Mouse (Mus musculus) limb, embryonic 14.5 days (tissue): ENCODE data around the gene Hspb9. TPM values are rescaled to one million over a fixed set of nuclear protein-coding genes. Genes with fewer than 3 reads are reported as not detected.

Experiments
- ATAC-seq: fragments of 200-750 bp; cut with Nextera tagmentation; 2 replicates; pipeline ENCODE4 v1.8.0; 2017; ENCODE audit warnings: low read depth, moderate number of reproducible peaks, moderate TSS enrichment; ENCODE audit not compliant: low FRiP score
- DNase-seq: peaks from one replicate; pipeline ENCODE4 v3.0.0-alpha.2; 2015; ENCODE audit warnings: low spot score
- H3K27ac ChIP-seq: fragments of 300-500 bp; sonication (generic); replicated peaks from 2 replicates; pipeline ENCODE4 v1.5.1; 2014; ENCODE audit warnings: low read depth, mild to moderate bottlenecking, low read length, moderate library complexity, mixed read lengths
- H3K27me3 ChIP-seq: fragments of 300-500 bp; sonication (generic); 2 replicates; pipeline ENCODE4 v1.6.1; 2014; ENCODE audit warnings: low read length, mixed read lengths; ENCODE audit not compliant: control insufficient read depth, insufficient read depth
- H3K36me3 ChIP-seq: fragments of 300-500 bp; sonication (generic); 2 replicates; pipeline ENCODE4 v1.6.1; 2014; ENCODE audit warnings: mild to moderate bottlenecking, low read length, moderate library complexity, mixed read lengths; ENCODE audit not compliant: control insufficient read depth, insufficient read depth
- H3K4me1 ChIP-seq: fragments of 300-500 bp; sonication (generic); 2 replicates; pipeline ENCODE4 v1.6.1; 2014; ENCODE audit warnings: antibody characterized with exemption, low read length, mixed read lengths; ENCODE audit not compliant: control insufficient read depth, insufficient read depth
- H3K4me2 ChIP-seq: fragments of 300-500 bp; sonication (generic); replicated peaks from 2 replicates; pipeline ENCODE4 v1.6.1; 2014; ENCODE audit warnings: low read depth, mild to moderate bottlenecking, low read length, moderate library complexity; ENCODE audit not compliant: severe bottlenecking
- H3K4me3 ChIP-seq: fragments of 300-500 bp; sonication (generic); replicated peaks from 2 replicates; pipeline ENCODE4 v1.5.1; 2014; ENCODE audit warnings: low read length
- H3K9ac ChIP-seq: fragments of 300-500 bp; sonication (generic); 2 replicates; pipeline ENCODE4 v1.6.1; 2014; ENCODE audit warnings: mild to moderate bottlenecking, low read depth, low read length, moderate library complexity; ENCODE audit not compliant: severe bottlenecking
- H3K9me3 ChIP-seq: fragments of 300-500 bp; sonication (generic); 2 replicates; pipeline ENCODE4 v1.6.1; 2016; ENCODE audit warnings: low read length; ENCODE audit not compliant: control insufficient read depth
- POLR2A ChIP-seq: fragments of 200-500 bp; IDR thresholded peaks from 2 replicates; pipeline ENCODE4 v1.8.0; 2012; ENCODE audit warnings: inconsistent platforms, mild to moderate bottlenecking, moderate library complexity, borderline replicate concordance; ENCODE audit not compliant: insufficient read depth, insufficient read length; ENCODE audit errors: extremely low read depth
- WGBS: fragments of 180-500 bp; shearing (Covaris S2); extraction: QIAGEN DNeasy Blood & Tissue Kit; methylation state at CpG from one replicate; pipeline ENCODE4 v1.1.7; 2014; 5-methylcytosine and 5-hydroxymethylcytosine counted together
- polyA plus RNA-seq, 2 experiments: library from polyadenylated mRNA; depleted of rRNA in 1 of 2; stranded (reverse) in 1 of 2; unstranded in 1 of 2; fragments of >200 nt; fragmentation: Nextera tagmentation in 1 of 2; extraction: Ambion mirVana in 1 of 2; gene quantifications; 2 replicates each; pipeline versions ENCODE4 v1.2.1 to v1.2.3; 2012 to 2014

Gene Hspb9
- polyA plus RNA-seq, 2 experiments = not detected

DNA sequence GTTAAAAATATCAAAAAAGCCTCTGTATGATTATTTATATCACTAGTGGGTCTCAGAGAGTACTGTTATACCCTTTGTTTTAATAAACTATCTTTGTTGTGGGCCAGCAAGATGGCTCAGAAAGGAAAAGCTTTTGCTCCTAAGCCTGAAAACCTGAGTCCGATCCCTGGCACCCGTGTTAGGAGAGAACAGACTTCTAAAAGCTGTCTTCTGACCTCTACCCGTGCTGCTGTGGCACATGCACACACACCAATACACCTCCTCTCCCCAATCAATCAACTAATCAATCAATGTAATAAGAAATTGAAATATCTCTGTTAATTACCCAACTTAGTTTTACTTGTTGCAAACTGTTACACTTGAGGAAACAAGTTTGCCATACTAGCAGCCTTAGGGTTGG lies 12.9 kb upstream of the Hspb9 start:
- H3K9ac ChIP-seq = 0 out of 2 replicates have a peak overlapping the region, but pooled peaks have one; percentile 7
- no peak overlapping the region for H3K4me3 ChIP-seq

DNA sequence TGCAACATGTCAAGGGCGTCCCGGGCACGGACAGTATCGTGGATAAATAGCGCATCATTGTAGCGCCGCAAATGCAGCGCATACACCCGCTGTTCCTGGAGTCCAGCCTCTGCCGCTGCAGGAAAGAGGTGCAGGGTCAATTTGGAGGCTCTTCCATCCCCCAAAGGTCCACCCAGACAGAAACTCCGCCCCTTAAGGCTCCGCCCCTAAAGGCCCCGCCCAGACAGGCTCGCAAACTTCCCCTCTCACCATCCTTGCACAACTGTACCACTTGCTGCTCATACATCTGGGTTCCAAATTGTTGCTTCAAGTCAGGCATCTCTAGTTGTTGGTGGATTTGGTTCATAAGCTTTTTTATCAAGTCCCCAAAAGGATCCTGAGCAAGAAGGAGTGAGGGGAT lies 12.3 kb upstream of the Hspb9 start:
- H3K9ac ChIP-seq = 0 out of 2 replicates have a peak overlapping the region, but pooled peaks have one; percentile 7
- peak overlapping the region; percentile 23 for H3K4me3 ChIP-seq
- no peaks in the 10 kb centered on the region for H3K9me3 ChIP-seq
- no peak for DNase-seq
- ATAC-seq = no peak
- H3K27ac ChIP-seq = no peak overlapping the region
- H3K4me2 ChIP-seq = peak overlapping the region; percentile 38
- no peak for TF ChIP-seq POLR2A
- peaks cover 5% of the 10 kb centered on the region; the same call in 1 of the 2 replicates for H3K4me1 ChIP-seq
- peaks cover 21% of the 10 kb centered on the region for H3K36me3 ChIP-seq
- H3K27me3 ChIP-seq = no peaks in the 10 kb centered on the region
- 3% methylated on average over 14 of the region's 14 CpGs for WGBS

More for the DNA sequence above, 12.9 kb upstream of the Hspb9 start:
- Histone ChIP-seq H3K36me3 (peaks cover 15% of the 10 kb centered on the region), H3K27me3 (no peaks in the 10 kb centered on the region), H3K4me2 (peak overlapping the region; percentile 38; the same call in 1 of the 2 replicates), H3K27ac (no peak overlapping the region), H3K9me3 (no peaks in the 10 kb centered on the region), H3K4me1 (peaks cover 5% of the 10 kb centered on the region; the same call in 1 of the 2 replicates)
- no peak for ATAC-seq
- WGBS = 79% methylated on average over 3 of the region's 3 CpGs
- no peak for TF ChIP-seq POLR2A
- DNase-seq = no peak

DNA sequence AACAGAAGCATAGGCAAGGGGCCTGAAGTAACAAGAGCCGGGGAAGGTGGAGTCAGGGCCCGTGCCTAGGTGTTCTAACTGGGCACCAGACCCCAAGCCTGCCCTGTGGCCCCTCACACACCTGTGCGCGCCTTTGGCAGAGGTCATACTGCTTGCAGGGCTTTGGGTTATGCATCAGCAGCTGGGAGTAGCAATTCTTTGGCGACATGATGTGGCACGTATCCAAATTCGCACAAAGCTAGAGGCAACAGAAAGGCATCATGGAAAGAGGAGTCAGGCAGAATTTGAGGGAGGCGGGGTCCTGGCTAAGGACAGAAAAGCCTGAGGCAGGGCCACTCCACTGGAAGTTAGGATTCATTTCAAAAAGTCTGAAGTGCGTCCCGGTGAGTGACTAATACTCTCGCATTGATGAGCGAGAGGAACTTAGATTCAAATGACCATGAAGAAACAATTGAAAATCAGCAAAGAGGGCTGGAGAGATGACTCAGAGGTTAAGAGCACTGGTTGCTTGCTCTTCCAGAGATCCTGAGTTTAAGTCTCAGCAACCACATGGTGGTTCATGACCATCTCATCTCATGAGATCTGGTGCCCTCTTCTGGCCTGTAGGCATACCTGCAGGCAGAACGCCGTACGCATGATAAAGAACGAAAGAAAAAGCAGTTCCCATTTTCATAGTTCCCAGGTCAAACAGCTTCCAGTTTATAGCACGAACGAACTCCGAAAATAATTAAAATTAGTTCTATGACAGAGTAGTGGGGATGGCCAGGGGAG lies 11.4 kb upstream of the Hspb9 start:
- Histone ChIP-seq H3K4me3 (peak overlapping the region; percentile 1; the same call in 1 of the 2 replicates), H3K9ac (no peak overlapping the region), H3K4me2 (peak overlapping the region; percentile 39), H3K4me1 (peaks cover 5% of the 10 kb centered on the region; the same call in 1 of the 2 replicates), H3K36me3 (peaks cover 31% of the 10 kb centered on the region), H3K27ac (no peak overlapping the region), H3K27me3 (no peaks in the 10 kb centered on the region), H3K9me3 (no peaks in the 10 kb centered on the region)
- TF ChIP-seq POLR2A = no peak
- ATAC-seq = peak; percentile 47; the same call in 1 of the 2 replicates
- WGBS = 34% methylated on average over 19 of the region's 19 CpGs
- peak; percentile 84 for DNase-seq

DNA sequence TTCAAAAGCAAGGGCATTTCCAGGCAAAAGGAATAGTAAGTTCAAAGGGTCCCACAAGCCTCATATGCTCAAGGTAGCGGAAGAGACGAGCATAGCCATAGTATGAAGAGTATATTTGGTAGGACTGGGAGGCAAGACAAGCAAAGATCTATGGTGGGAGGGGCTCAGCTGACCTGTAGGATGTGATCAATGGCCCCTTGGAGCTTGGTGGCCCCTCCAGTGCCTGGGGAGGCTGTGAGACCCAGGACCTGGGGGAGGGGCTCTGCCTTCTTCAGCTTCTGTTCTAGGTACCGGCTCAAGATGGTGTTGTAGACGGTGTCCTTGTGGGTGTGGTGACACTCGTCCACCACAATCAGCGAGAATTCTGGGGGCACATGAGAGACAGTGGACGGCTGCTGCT lies 10.7 kb upstream of the Hspb9 start:
- 32% methylated on average over 7 of the region's 7 CpGs for WGBS
- no peaks in the 10 kb centered on the region for H3K27me3 ChIP-seq
- no peak overlapping the region for H3K27ac ChIP-seq
- no peak for ATAC-seq
- no peak for DNase-seq
- peak overlapping the region; percentile 1; the same call in 1 of the 2 replicates for H3K4me3 ChIP-seq
- H3K9me3 ChIP-seq = no peaks in the 10 kb centered on the region
- no peak overlapping the region for H3K9ac ChIP-seq
- H3K36me3 ChIP-seq = peaks cover 37% of the 10 kb centered on the region
- no peak for TF ChIP-seq POLR2A
- H3K4me1 ChIP-seq = peaks cover 5% of the 10 kb centered on the region; the same call in 1 of the 2 replicates
- H3K4me2 ChIP-seq = peak overlapping the region; percentile 39

DNA sequence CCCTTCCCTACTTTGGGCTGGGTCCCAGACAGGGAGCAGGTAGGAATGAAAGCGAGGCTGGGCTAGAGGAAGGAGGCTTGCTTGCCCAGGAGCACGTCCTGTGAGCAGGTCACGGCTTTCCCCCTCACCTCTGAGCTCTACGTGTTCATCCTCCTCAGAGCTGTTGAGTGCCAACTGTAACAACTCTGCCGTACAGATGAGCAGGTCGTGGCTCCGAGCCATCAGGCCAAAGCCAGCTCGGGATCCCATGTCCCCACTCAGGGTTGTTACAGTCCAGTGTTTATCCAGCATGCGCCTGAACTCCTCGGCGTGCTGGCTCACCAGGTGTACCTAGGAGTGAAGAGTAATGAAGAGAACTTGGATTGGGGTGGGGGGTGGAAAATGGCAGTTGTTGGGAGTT lies 10.3 kb upstream of the Hspb9 start:
- WGBS = 65% methylated on average over 11 of the region's 11 CpGs
- Histone ChIP-seq H3K27ac (no peak overlapping the region), H3K4me2 (no peak overlapping the region), H3K36me3 (peaks cover 41% of the 10 kb centered on the region), H3K27me3 (no peaks in the 10 kb centered on the region), H3K4me3 (no peak overlapping the region), H3K4me1 (peaks cover 5% of the 10 kb centered on the region; the same call in 1 of the 2 replicates), H3K9ac (no peak overlapping the region), H3K9me3 (no peaks in the 10 kb centered on the region)
- no peak for TF ChIP-seq POLR2A
- no peak for DNase-seq
- no peak for ATAC-seq
